Mouse (Mus musculus) CD4-positive, CD25-positive, alpha-beta regulatory T cell, adult 4 months (primary cell): ENCODE results near the gene Cpsf4l. TPM values are rescaled to one million over a fixed set of nuclear protein-coding genes. Genes with fewer than 3 reads are reported as not detected.

ENCODE experiments used
- ATAC-seq: one replicate; pipeline ENCODE4 v1.8.0; 2017
- polyA plus RNA-seq, 2 experiments: library from polyadenylated mRNA; unstranded; fragments of 100-300 nt; shearing (Covaris generic); gene quantifications; one replicate each; pipeline ENCODE4 v1.2.1; 2017

Cpsf4l gene
- 1 to 10 TPM in 1 of 2 experiments, not detected in 1; 1.0 TPM for polyA plus RNA-seq

- ATAC-seq: no peak
Observed at GRCm38 (mm10) chr11:113709731-113710256, at the start of gene Cpsf4l. Gene Cpsf4l, minus strand, starts transcription at chr11:113710017.

- ATAC-seq: no peak
Observed at GRCm38 (mm10) chr11:113758851-113759250, 49.0 kb upstream of the Cpsf4l start.

- no peak for ATAC-seq
Observed at GRCm38 (mm10) chr11:113756578-113756977, 46.8 kb upstream of the Cpsf4l start.

GRCm38 (mm10) chr11:113755878-113756277 lies 46.1 kb upstream of the Cpsf4l start:
- no peak for ATAC-seq

DNA sequence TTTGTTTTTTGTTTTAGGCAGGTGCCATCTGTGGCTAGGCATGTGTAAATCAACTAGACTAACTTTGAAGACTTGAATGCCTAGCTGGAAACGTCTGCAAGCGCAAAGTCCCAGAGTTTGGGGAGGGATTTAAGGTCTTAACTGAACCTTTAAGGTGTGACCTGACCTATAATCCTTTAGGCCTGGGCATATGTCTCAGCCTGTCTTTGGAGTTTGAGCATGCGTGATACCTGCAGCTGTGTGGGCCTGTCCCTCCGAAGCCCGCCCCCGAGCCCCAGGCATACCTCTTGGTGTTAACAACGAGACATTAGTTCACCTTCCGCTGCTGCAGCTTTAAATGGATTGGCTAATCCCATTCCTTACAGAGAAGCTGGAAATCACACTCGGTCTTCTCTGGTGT lies 45.0 kb upstream of the Cpsf4l start:
- no peak for ATAC-seq

DNA sequence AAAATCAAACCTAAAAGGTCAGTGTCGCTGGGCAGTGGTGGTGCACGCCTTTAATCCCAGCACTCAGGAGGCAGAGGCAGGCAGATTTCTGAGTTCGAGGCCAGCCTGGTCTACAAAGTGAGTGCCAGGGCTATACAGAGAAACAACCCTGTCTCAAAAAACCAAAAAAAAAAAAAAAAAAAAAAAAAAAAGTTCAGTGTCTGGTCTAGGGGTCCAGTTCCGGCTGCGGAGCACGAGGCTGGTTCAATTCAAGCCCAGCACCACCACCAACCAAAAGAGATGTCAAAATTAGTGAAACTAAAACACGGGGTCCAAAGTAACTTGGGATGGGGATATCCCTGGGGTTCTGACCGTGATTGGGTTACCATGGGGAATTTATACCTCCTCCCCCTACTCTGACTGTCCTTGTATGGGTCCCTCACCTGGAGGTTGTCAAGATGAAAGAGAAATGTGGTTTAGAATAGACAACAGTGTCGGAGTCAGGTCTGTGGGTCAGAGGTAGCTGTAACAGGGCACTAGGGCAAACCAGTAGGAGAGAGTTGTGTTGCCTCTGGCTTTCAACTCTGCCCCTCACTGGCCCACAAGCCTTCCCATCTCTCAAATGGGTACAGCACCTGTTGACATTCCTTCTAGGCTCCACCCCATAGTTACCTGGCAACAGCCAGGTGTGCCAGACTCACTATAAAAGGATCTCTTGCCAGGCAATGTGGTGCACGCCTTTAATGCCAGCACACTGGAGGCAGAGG lies 43.0 kb upstream of the Cpsf4l start:
- no peak for ATAC-seq

GRCm38 (mm10) chr11:113752158-113752661 lies 42.4 kb upstream of the Cpsf4l start:
- peak; percentile 33 for ATAC-seq

- ATAC-seq: peak; percentile 86
Observed at GRCm38 (mm10) chr11:113751484-113752084, 41.8 kb upstream of the Cpsf4l start, which contains the start of gene Cdc42ep4. Gene Cdc42ep4, minus strand, starts transcription at chr11:113751881.

GRCm38 (mm10) chr11:113750571-113751483 lies 41.0 kb upstream of the Cpsf4l start:
- peak; percentile 34 for ATAC-seq

DNA sequence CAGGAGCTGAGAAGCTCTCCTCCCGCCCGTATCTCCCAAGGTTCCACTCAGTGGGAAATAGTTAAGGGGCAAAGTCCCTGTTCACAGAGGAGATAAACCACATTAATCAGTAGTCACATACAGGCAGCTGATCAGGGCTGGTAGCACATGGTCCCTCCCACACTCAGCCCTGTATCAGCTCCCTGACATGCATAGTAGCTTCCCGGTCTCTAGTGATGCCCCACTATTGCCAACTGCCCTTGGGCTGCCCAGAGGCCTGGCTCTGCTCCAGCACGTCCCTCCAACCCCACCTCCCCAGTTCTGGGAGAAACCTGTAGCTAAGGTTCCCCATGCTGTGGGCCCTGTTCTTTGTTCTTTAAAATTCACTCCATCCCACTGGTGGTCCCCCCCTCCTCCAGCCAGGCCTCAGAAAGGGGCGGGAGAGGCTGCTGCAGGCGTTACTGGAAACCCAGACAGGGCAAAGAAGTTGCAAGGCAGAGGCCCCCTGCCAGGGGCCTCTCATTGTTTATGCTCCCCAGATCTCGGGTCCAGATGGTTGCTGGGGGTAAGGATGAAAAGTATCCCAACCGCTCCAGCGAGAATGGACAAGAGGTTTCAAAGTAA lies 40.0 kb upstream of the Cpsf4l start:
- ATAC-seq: no peak

- no peak for ATAC-seq
Observed at GRCm38 (mm10) chr11:113748797-113749521, 39.1 kb upstream of the Cpsf4l start.

- no peak for ATAC-seq
Observed at GRCm38 (mm10) chr11:113747725-113748380, 38.0 kb upstream of the Cpsf4l start.

- ATAC-seq: no peak
Observed at GRCm38 (mm10) chr11:113747056-113747455, 37.2 kb upstream of the Cpsf4l start.

GRCm38 (mm10) chr11:113745961-113746360 lies 36.1 kb upstream of the Cpsf4l start:
- no peak for ATAC-seq

- ATAC-seq: no peak
Observed at GRCm38 (mm10) chr11:113742998-113743397, 33.2 kb upstream of the Cpsf4l start.

GRCm38 (mm10) chr11:113740100-113740499 lies 30.3 kb upstream of the Cpsf4l start:
- ATAC-seq: no peak

- no peak for ATAC-seq
Observed at GRCm38 (mm10) chr11:113739213-113739612, 29.4 kb upstream of the Cpsf4l start.

GRCm38 (mm10) chr11:113737912-113738311 lies 28.1 kb upstream of the Cpsf4l start:
- ATAC-seq: no peak

GRCm38 (mm10) chr11:113737553-113737854 lies 27.7 kb upstream of the Cpsf4l start:
- ATAC-seq: no peak

GRCm38 (mm10) chr11:113736848-113737552 lies 27.2 kb upstream of the Cpsf4l start:
- ATAC-seq: no peak
